Mouse (Mus musculus) hindbrain, embryonic 13.5 days (tissue): ENCODE results near the gene Klrb1b. TPM values are rescaled to one million over a fixed set of nuclear protein-coding genes. Genes with fewer than 3 reads are reported as not detected.

Experiments
- ATAC-seq: fragments of 200-750 bp; cut with Nextera tagmentation; 2 replicates; pipeline ENCODE4 v1.8.0; 2017; ENCODE audit warnings: moderate TSS enrichment; ENCODE audit not compliant: low FRiP score
- H3K27ac ChIP-seq: fragments of 300-500 bp; sonication (generic); 2 replicates; pipeline ENCODE4 v1.5.1; 2015; ENCODE audit warnings: inconsistent platforms, mild to moderate bottlenecking, moderate library complexity
- H3K27me3 ChIP-seq: fragments of 300-500 bp; sonication (generic); 2 replicates; pipeline ENCODE4 v1.6.1; 2015; ENCODE audit warnings: mild to moderate bottlenecking, inconsistent platforms
- H3K36me3 ChIP-seq: fragments of 300-500 bp; sonication (generic); 2 replicates; pipeline ENCODE4 v1.6.1; 2015; ENCODE audit warnings: mild to moderate bottlenecking, inconsistent platforms
- H3K4me1 ChIP-seq: fragments of 300-500 bp; sonication (generic); replicated peaks from 2 replicates; pipeline ENCODE4 v1.6.1; 2015; ENCODE audit warnings: inconsistent platforms
- H3K4me2 ChIP-seq: fragments of 300-500 bp; sonication (generic); 2 replicates; pipeline ENCODE4 v1.6.1; 2015; ENCODE audit warnings: inconsistent platforms, mild to moderate bottlenecking, moderate library complexity
- H3K4me3 ChIP-seq: fragments of 300-500 bp; sonication (generic); 2 replicates; pipeline ENCODE4 v1.5.1; 2015; ENCODE audit warnings: mild to moderate bottlenecking, inconsistent platforms
- H3K9ac ChIP-seq: fragments of 300-500 bp; sonication (generic); 2 replicates; pipeline ENCODE4 v1.6.1; 2015; ENCODE audit warnings: mild to moderate bottlenecking, inconsistent platforms
- H3K9me3 ChIP-seq: fragments of 300-500 bp; sonication (generic); 2 replicates; pipeline ENCODE4 v1.6.1; 2016; ENCODE audit warnings: inconsistent platforms
- WGBS: fragments of 180-500 bp; shearing (Covaris S2); methylation state at CpG from one replicate; pipeline ENCODE4 v1.1.7; 2015; 5-methylcytosine and 5-hydroxymethylcytosine counted together
- polyA plus RNA-seq: library from polyadenylated mRNA; unstranded; fragments of >200 nt; fragmentation: Nextera tagmentation; extraction: Ambion mirVana; gene quantifications from 2 replicates; pipeline ENCODE4 v1.2.1, GENCODE M21; 2015

Gene Klrb1b
- polyA plus RNA-seq, 1 experiment from 2014 or later = not detected

GRCm38 (mm10) chr6:128838342-128839265 is 12.5 kb upstream of the Klrb1b start:
- Histone ChIP-seq H3K27me3 (no peaks in the 10 kb centered on the region), H3K9me3 (no peaks in the 10 kb centered on the region), H3K4me1 (peaks cover 28% of the 10 kb centered on the region), H3K4me3 (peak overlapping the region; percentile 67), H3K27ac (peak overlapping the region; percentile 88), H3K9ac (peak overlapping the region; percentile 82), H3K4me2 (peak overlapping the region; percentile 68), H3K36me3 (no peaks in the 10 kb centered on the region)
- peak; percentile 52 for ATAC-seq
- under 1% methylated on average over 49 of the region's 49 CpGs for WGBS

GRCm38 (mm10) chr6:128837454-128838341 is 11.6 kb upstream of the Klrb1b start:
- WGBS = under 1% methylated on average over 14 of the region's 14 CpGs
- Histone ChIP-seq H3K36me3 (no peaks in the 10 kb centered on the region), H3K27ac (peak overlapping the region; percentile 88), H3K4me3 (peak overlapping the region; percentile 67), H3K4me1 (peaks cover 28% of the 10 kb centered on the region), H3K27me3 (no peaks in the 10 kb centered on the region), H3K9ac (peak overlapping the region; percentile 70), H3K4me2 (peak overlapping the region; percentile 68), H3K9me3 (no peaks in the 10 kb centered on the region)
- ATAC-seq = peak; percentile 26; the same call in 1 of the 2 replicates

- WGBS = 90% methylated on average over 6 of the region's 6 CpGs
- H3K27ac ChIP-seq = peak overlapping the region; percentile 88
- H3K36me3 ChIP-seq = no peaks in the 10 kb centered on the region
- H3K9ac ChIP-seq = peak overlapping the region; percentile 70; the same call in 1 of the 2 replicates
- no peak for ATAC-seq
- H3K4me2 ChIP-seq = peak overlapping the region; percentile 68
- H3K27me3 ChIP-seq = no peaks in the 10 kb centered on the region
- peaks cover 23% of the 10 kb centered on the region for H3K4me1 ChIP-seq
- peak overlapping the region; percentile 67 for H3K4me3 ChIP-seq
- H3K9me3 ChIP-seq = no peaks in the 10 kb centered on the region
Observed at GRCm38 (mm10) chr6:128836955-128837334, 10.8 kb upstream of the Klrb1b start.

- no peaks in the 10 kb centered on the region for H3K36me3 ChIP-seq
- WGBS = 71% methylated on average over 8 of the region's 8 CpGs
- H3K4me2 ChIP-seq = no peak overlapping the region; the same call in 1 of the 2 replicates
- no peaks in the 10 kb centered on the region for H3K9me3 ChIP-seq
- H3K4me1 ChIP-seq = peaks cover 18% of the 10 kb centered on the region
- no peak overlapping the region for H3K27ac ChIP-seq
- peak overlapping the region; percentile 67; the same call in 1 of the 2 replicates for H3K4me3 ChIP-seq
- ATAC-seq = no peak
- no peak overlapping the region for H3K9ac ChIP-seq
- no peaks in the 10 kb centered on the region for H3K27me3 ChIP-seq
Observed at GRCm38 (mm10) chr6:128836191-128836954, 10.2 kb upstream of the Klrb1b start.

- WGBS = 89% methylated on average over 4 of the region's 4 CpGs
- H3K4me1 ChIP-seq = peaks cover 18% of the 10 kb centered on the region
- no peak overlapping the region for H3K4me3 ChIP-seq
- no peak overlapping the region for H3K9ac ChIP-seq
- no peaks in the 10 kb centered on the region for H3K9me3 ChIP-seq
- H3K27me3 ChIP-seq = no peaks in the 10 kb centered on the region
- no peak overlapping the region for H3K4me2 ChIP-seq
- no peak for ATAC-seq
- no peaks in the 10 kb centered on the region for H3K36me3 ChIP-seq
- H3K27ac ChIP-seq = no peak overlapping the region
Observed at GRCm38 (mm10) chr6:128835571-128835970, 9.4 kb upstream of the Klrb1b start.

GRCm38 (mm10) chr6:128833046-128833445 is 6.9 kb upstream of the Klrb1b start:
- WGBS = 85% methylated on average over 10 of the region's 10 CpGs
- no peaks in the 10 kb centered on the region for H3K27me3 ChIP-seq
- H3K27ac ChIP-seq = no peak overlapping the region
- H3K9me3 ChIP-seq = no peaks in the 10 kb centered on the region
- no peaks in the 10 kb centered on the region for H3K36me3 ChIP-seq
- no peak for ATAC-seq
- H3K9ac ChIP-seq = no peak overlapping the region
- H3K4me2 ChIP-seq = no peak overlapping the region
- H3K4me3 ChIP-seq = no peak overlapping the region
- H3K4me1 ChIP-seq = peaks cover 9% of the 10 kb centered on the region

GRCm38 (mm10) chr6:128829837-128830236 is 3.7 kb upstream of the Klrb1b start:
- H3K9ac ChIP-seq = no peak overlapping the region
- WGBS = 71% methylated on average over 4 of the region's 4 CpGs
- H3K27ac ChIP-seq = no peak overlapping the region
- no peaks in the 10 kb centered on the region for H3K9me3 ChIP-seq
- no peaks in the 10 kb centered on the region for H3K27me3 ChIP-seq
- H3K4me2 ChIP-seq = no peak overlapping the region
- H3K4me1 ChIP-seq = no peaks in the 10 kb centered on the region
- no peak overlapping the region for H3K4me3 ChIP-seq
- no peaks in the 10 kb centered on the region for H3K36me3 ChIP-seq
- no peak for ATAC-seq

GRCm38 (mm10) chr6:128826781-128827180 is 650 bp upstream of the Klrb1b start:
- 86% methylated on average over 3 of the region's 3 CpGs for WGBS
- H3K4me2 ChIP-seq = no peak overlapping the region

GRCm38 (mm10) chr6:128818083-128818802 is 7.9 kb downstream of the Klrb1b start:
- Histone ChIP-seq H3K9ac (no peak overlapping the region), H3K4me3 (no peak overlapping the region), H3K27me3 (no peaks in the 10 kb centered on the region), H3K4me2 (no peak overlapping the region), H3K9me3 (no peaks in the 10 kb centered on the region), H3K4me1 (no peaks in the 10 kb centered on the region), H3K36me3 (no peaks in the 10 kb centered on the region), H3K27ac (no peak overlapping the region)
- 74% methylated on average over 4 of the region's 4 CpGs for WGBS
- ATAC-seq = no peak

More at GRCm38 (mm10) chr6:128826781-128827180, 650 bp upstream of the Klrb1b start:
- ATAC-seq = no peak
- H3K4me1 ChIP-seq = no peaks in the 10 kb centered on the region
- H3K4me3 ChIP-seq = no peak overlapping the region
- H3K27me3 ChIP-seq = no peaks in the 10 kb centered on the region
- H3K36me3 ChIP-seq = no peaks in the 10 kb centered on the region
- no peak overlapping the region for H3K27ac ChIP-seq
- H3K9me3 ChIP-seq = no peaks in the 10 kb centered on the region
- no peak overlapping the region for H3K9ac ChIP-seq

- 91% methylated on average over 5 of the region's 5 CpGs for WGBS
- H3K9ac ChIP-seq = no peak overlapping the region
Observed at GRCm38 (mm10) chr6:128808532-128808931, 17.6 kb downstream of the Klrb1b start.

GRCm38 (mm10) chr6:128807021-128807420 is 19.1 kb downstream of the Klrb1b start:
- H3K9me3 ChIP-seq = no peaks in the 10 kb centered on the region
- no peak overlapping the region for H3K27ac ChIP-seq
- no peaks in the 10 kb centered on the region for H3K27me3 ChIP-seq
- no peaks in the 10 kb centered on the region for H3K36me3 ChIP-seq
- no peak overlapping the region for H3K9ac ChIP-seq
- H3K4me1 ChIP-seq = no peaks in the 10 kb centered on the region
- ATAC-seq = no peak
- no peak overlapping the region for H3K4me2 ChIP-seq
- WGBS = 74% methylated on average over 3 of the region's 3 CpGs
- no peak overlapping the region for H3K4me3 ChIP-seq

More at GRCm38 (mm10) chr6:128808532-128808931, 17.6 kb downstream of the Klrb1b start:
- H3K4me2 ChIP-seq = no peak overlapping the region
- H3K27me3 ChIP-seq = no peaks in the 10 kb centered on the region
- no peak overlapping the region for H3K4me3 ChIP-seq
- no peaks in the 10 kb centered on the region for H3K9me3 ChIP-seq
- no peaks in the 10 kb centered on the region for H3K36me3 ChIP-seq
- ATAC-seq = no peak
- no peaks in the 10 kb centered on the region for H3K4me1 ChIP-seq
- no peak overlapping the region for H3K27ac ChIP-seq
